Comparison of ENCODE assay signal across 21 mouse cellular contexts in the genomic region with DNA sequence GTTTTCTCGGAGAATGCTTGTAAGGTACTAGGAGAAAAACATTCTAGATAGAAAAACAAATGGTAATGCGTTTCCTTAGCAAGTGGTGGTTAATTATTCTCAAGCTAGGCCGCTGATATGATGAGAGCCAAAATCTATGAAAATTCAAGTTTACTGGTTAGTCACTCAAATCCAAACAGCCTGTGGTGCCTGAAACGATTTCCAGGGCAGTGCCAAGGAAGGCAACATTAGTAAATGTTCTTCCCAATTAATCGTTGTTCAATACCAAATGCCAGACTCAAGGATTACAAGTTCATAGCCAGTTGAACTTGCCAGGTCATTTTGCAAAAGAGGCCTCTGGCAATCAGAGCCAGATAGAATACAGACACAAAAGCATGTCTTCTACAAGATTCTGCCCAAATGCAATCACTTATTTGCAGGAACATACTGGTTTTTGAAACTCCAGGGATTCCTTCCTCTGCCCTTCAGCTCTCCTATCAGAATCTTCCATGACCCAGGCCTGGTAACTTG.
DNase-seq lines count a peak whose midpoint lies in the region; TF ChIP-seq lines count a peak whose summit lies in the region.
"Had no signal": no experiment of that assay in that cellular context is flagged by ENCODE, and none has a peak within 500 bp of the region (broad histone marks: within the 10 kb centered on the region; RNA-seq: fewer than 3 reads in every experiment).

No protein-coding gene starts in this region.

- no peaks in the 10 kb centered on the region for H3K4me1 ChIP-seq in kidney, adult 2 months (ENCODE audit: control insufficient read depth, insufficient read depth, low read length)

- H3K36me3 ChIP-seq in kidney, adult 2 months (ENCODE audit: control insufficient read depth, insufficient read depth, low read length) = no peaks in the 10 kb centered on the region
- H3K36me3 ChIP-seq: embryonic facial prominence, embryonic 13.5 days; forebrain, embryonic 10.5 days; forebrain, embryonic 12.5 days; G1E had no signal

- peak overlapping the region; percentile 16; the same call in 1 of the 2 replicates for H3K27ac ChIP-seq in kidney, adult 2 months (ENCODE audit: insufficient read depth, low read depth, low read length)
- H3K27ac ChIP-seq: embryonic facial prominence, embryonic 13.5 days; forebrain, embryonic 10.5 days; forebrain, embryonic 12.5 days had no signal

- TF ChIP-seq CTCF in kidney, adult 2 months (conservative IDR thresholded peaks at IDR 0.05; ENCODE audit: insufficient read depth, insufficient read length, low read depth, low read length) = no peak
- no peak for TF ChIP-seq CTCF in brain, embryonic 14.5 days (IDR thresholded peaks at IDR 0.05; ENCODE audit: borderline replicate concordance, extremely low read depth, insufficient read depth, insufficient read length)

- no peak for TF ChIP-seq POLR2A in kidney, adult 2 months (IDR thresholded peaks at IDR 0.05; ENCODE audit: low read depth, low read length)
- no peak for TF ChIP-seq POLR2A in brain, embryonic 14.5 days (IDR thresholded peaks at IDR 0.05; ENCODE audit: borderline replicate concordance, extremely low read depth, insufficient read depth, insufficient read length, poor library complexity, severe bottlenecking)

- peak; percentile 25 for DNase-seq in adrenal gland, adult 8-10 months
- no peak for DNase-seq in adrenal gland, postnatal 10 days
- DNase-seq in kidney, adult 2 months = peak; percentile 2
- no peak for DNase-seq in kidney, adult 11 months
- DNase-seq in brain, embryonic 14.5 days (ENCODE audit: low read depth) = peak; percentile 25
- DNase-seq in fat pad, adult 2 months (ENCODE audit: extremely low read depth, low read depth, low spot score) = peak; percentile 65
- no peak for DNase-seq in cerebellum, postnatal 4 days (ENCODE audit: low spot score in 2 of 2)
- no peak for DNase-seq in B cell, adult 2 months
- DNase-seq: adrenal gland, postnatal 25 days; cerebellum, adult 11 months; cerebellum, adult 18-20 months; cerebellum, adult 8-10 months; cerebellum, adult 9-11 months; cerebellum, postnatal 14 days; cerebellum, postnatal 36 days had no signal

- no peak overlapping the region for H3K4me3 ChIP-seq in kidney, adult 2 months (ENCODE audit: insufficient read depth, low read depth, low read length)
- H3K4me3 ChIP-seq: embryonic facial prominence, embryonic 13.5 days; forebrain, embryonic 10.5 days; forebrain, embryonic 12.5 days had no signal

- H3K27me3 ChIP-seq in kidney, adult 2 months (replicated peaks; ENCODE audit: control insufficient read depth, insufficient read depth, low read length) = no peaks in the 10 kb centered on the region
- H3K27me3 ChIP-seq: CH12.LX; embryonic facial prominence, embryonic 13.5 days; forebrain, embryonic 12.5 days; Patski had no signal

- 44% methylated on average over 5 of the region's 5 CpGs for WGBS in kidney, adult 2 months

Comparison
In these comparisons a context has a peak if more than half of its experiments do, and no peak if none do; other contexts are left out.
1. DNase-seq: peak in adrenal gland, adult 8-10 months (single experiment), kidney, adult 2 months (single experiment), brain, embryonic 14.5 days (single experiment) and fat pad, adult 2 months (single experiment); none in adrenal gland, postnatal 10 days (single experiment), kidney, adult 11 months (single experiment), cerebellum, postnatal 4 days (0 of 2) and B cell, adult 2 months (0 of 2).